Mouse (Mus musculus) kidney, adult 2 months (tissue): ENCODE data around the gene Itga8.

Source experiments
- CTCF ChIP-seq: fragments of 200-500 bp; conservative IDR thresholded peaks from 2 replicates; pipeline ENCODE4 v1.5.1; 2011; ENCODE audit warnings: low read depth, mild to moderate bottlenecking, control low read depth, low read length, moderate library complexity, mixed read lengths; ENCODE audit not compliant: insufficient read depth, insufficient read length
- POLR2A ChIP-seq: fragments of 200-500 bp; IDR thresholded peaks from one replicate; pipeline ENCODE4 v1.6.1; 2011; ENCODE audit warnings: low read depth, low read length, control low read depth

DNA sequence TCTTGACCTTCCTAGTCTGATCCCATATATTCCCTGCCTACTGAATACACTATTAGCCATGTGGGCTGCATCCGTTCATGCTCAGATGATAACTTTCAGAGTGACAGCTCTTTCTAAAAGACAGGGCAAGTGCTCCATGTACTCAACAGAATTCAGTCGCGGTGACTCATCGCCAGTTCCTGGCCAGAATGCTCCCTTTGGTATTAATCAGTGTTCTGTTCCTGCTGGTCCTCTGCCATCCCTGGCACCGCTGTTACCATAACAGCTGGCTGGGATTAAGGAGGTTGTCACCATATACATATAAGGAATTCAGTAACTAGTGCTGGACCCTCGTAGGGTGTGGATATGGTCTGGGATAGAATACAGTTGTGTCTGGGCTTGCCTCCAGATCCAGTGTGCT, 23.7 kb upstream of the Itga8 start:
- TF ChIP-seq POLR2A, result no peak
- TF ChIP-seq CTCF, result no peak
